Mouse (Mus musculus) olfactory bulb, adult 2 months (tissue): ENCODE measurements at regions not wholly inside any gene's neighbourhood (a gene's known extent, or its start where the extent isn't known, plus 50 kb on each side); places are given as distances from the start of the nearest gene placed in this dataset.

ENCODE experiments used
- CTCF ChIP-seq: fragments of 200-500 bp; IDR thresholded peaks from 2 replicates; pipeline ENCODE4 v1.5.1; 2012; ENCODE audit warnings: low read depth, mild to moderate bottlenecking, low read length, moderate library complexity; ENCODE audit not compliant: insufficient read depth
- POLR2A ChIP-seq: fragments of 200-500 bp; IDR thresholded peaks from 2 replicates; pipeline ENCODE4 v1.6.1; 2012; ENCODE audit warnings: mild to moderate bottlenecking, low read depth, low read length, moderate library complexity; ENCODE audit not compliant: insufficient read depth

DNA sequence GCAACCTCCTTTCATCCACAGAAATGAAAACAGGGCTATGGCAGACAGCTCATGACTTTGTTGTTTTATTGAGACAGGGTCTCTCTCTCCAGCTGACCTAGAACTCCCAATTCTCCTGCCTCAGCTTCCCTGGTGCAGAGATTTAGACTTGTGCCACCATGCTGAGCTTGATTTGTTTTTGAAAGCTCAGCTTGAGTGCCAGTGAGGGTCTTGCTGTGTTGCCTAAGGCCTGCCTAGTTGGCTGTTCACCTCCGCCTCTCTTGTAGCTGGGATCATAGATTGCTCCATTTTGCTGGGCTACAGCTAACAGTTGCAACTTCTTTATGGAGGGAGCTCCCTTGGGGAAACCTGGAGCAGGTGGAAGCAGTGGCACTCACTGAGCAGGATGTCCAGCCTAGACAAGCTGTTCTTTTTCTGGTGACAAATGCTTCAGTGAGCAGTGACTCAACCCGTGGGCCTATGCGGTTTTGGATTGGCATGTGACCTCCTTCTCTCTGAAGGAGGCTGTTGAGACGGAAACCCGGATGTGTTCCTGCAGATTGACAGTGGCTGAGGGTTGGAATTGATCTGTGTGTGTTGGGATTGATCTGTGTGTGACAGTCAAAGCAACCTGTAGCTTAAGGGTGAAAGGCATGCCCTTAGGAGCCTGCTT, 63.8 kb upstream of the Akt3 start:
- TF ChIP-seq CTCF (no peak), POLR2A (no peak)
